Mouse (Mus musculus) MEL (cell line): ENCODE measurements around the gene Zmpste24. TPM values are rescaled to one million over a fixed set of nuclear protein-coding genes. Genes with fewer than 3 reads are reported as not detected.

Experiments used
- DNase-seq: peaks from one replicate; pipeline ENCODE4 v3.0.0; 2011; ENCODE audit warnings: low read depth, low spot score
- H3K27ac ChIP-seq: 2 replicates; pipeline ENCODE4 v1.5.1; 2012; ENCODE audit warnings: low read depth, mild to moderate bottlenecking, control low read depth, low read length, moderate library complexity; ENCODE audit not compliant: control insufficient read depth
- H3K27me3 ChIP-seq, 2 experiments: fragments of 150-350 bp in 1 of 2; sonication (generic) in 1 of 2; 2 replicates each; pipeline ENCODE4 v1.6.1; 2012; ENCODE audit warnings: low read length in 2 of 2, mild to moderate bottlenecking in 2 of 2, improper control_type of control experiment in 1 of 2, moderate library complexity in 1 of 2; ENCODE audit not compliant: insufficient read depth in 2 of 2, control insufficient read depth in 1 of 2
- H3K36me3 ChIP-seq, 2 experiments: 2 replicates each; pipeline ENCODE4 v1.6.1; 2012 to 2014; ENCODE audit warnings: low read length in 2 of 2, improper control_type of control experiment in 1 of 2, inconsistent platforms in 1 of 2, mild to moderate bottlenecking in 1 of 2; ENCODE audit not compliant: insufficient read depth in 2 of 2, control insufficient read depth in 1 of 2
- H3K4me1 ChIP-seq, 2 experiments: fragments of 150-350 bp in 1 of 2; sonication (generic) in 1 of 2; 2 replicates each; pipeline ENCODE4 v1.6.1; 2012; ENCODE audit warnings: low read length in 2 of 2, improper control_type of control experiment in 1 of 2, mild to moderate bottlenecking in 1 of 2; ENCODE audit not compliant: insufficient read depth in 2 of 2, control insufficient read depth in 1 of 2
- H3K4me3 ChIP-seq, 2 experiments: fragments of 150-350 bp in 1 of 2; sonication (generic) in 1 of 2; 2 replicates each; pipeline ENCODE4 v1.5.1; 2012; ENCODE audit warnings: low read depth in 2 of 2, low read length in 2 of 2, mild to moderate bottlenecking in 2 of 2, moderate library complexity in 2 of 2, control low read depth in 1 of 2, improper control_type of control experiment in 1 of 2; ENCODE audit not compliant: control insufficient read depth in 1 of 2, insufficient read depth in 1 of 2
- H3K79me2 ChIP-seq: 2 replicates; pipeline ENCODE4 v1.6.1; 2012; ENCODE audit warnings: mild to moderate bottlenecking, low read length, moderate library complexity; ENCODE audit not compliant: control insufficient read depth, poor library complexity, insufficient read depth
- H3K9ac ChIP-seq: 2 replicates; pipeline ENCODE4 v1.6.1; 2012; ENCODE audit warnings: low read depth, mild to moderate bottlenecking, control low read depth, low read length, moderate library complexity; ENCODE audit not compliant: control insufficient read depth, poor library complexity, severe bottlenecking
- H3K9me3 ChIP-seq: fragments of 150-350 bp; sonication (generic); replicated peaks from 2 replicates; pipeline ENCODE4 v1.6.1; 2012; ENCODE audit warnings: mild to moderate bottlenecking, low read length, improper control_type of control experiment, moderate library complexity; ENCODE audit not compliant: insufficient read depth
- BHLHE40 ChIP-seq: IDR thresholded peaks from 2 replicates; pipeline ENCODE4 v1.6.1; 2012; ENCODE audit warnings: low read depth, mild to moderate bottlenecking, inconsistent platforms, low read length, improper control_type of control experiment, borderline replicate concordance
- CHD1 ChIP-seq: IDR thresholded peaks from 2 replicates; pipeline ENCODE4 v1.6.1; 2012; ENCODE audit warnings: low read depth, mild to moderate bottlenecking, inconsistent platforms, low read length, improper control_type of control experiment
- CTCF ChIP-seq, 3 experiments: IDR thresholded peaks in 2 of 3; conservative IDR thresholded peaks in 1 of 3; 2 replicates each; pipeline ENCODE4 v1.5.1; 2011 to 2012; ENCODE audit warnings: low read length in 3 of 3, low read depth in 2 of 3, mild to moderate bottlenecking in 2 of 3, improper control_type of control experiment in 1 of 3, inconsistent platforms in 1 of 3, mixed read lengths in 1 of 3, moderate library complexity in 1 of 3; ENCODE audit not compliant: control insufficient read depth in 1 of 3, insufficient read depth in 1 of 3, poor library complexity in 1 of 3, severe bottlenecking in 1 of 3
- E2F4 ChIP-seq: IDR thresholded peaks from 2 replicates; pipeline ENCODE4 v1.6.1; 2011; ENCODE audit warnings: low read depth, low read length, improper control_type of control experiment, borderline replicate concordance
- ELF1 ChIP-seq: IDR thresholded peaks from 2 replicates; pipeline ENCODE4 v1.6.1; 2014; ENCODE audit warnings: low read depth, mild to moderate bottlenecking, inconsistent platforms, low read length, improper control_type of control experiment, moderate library complexity
- EP300 ChIP-seq, 2 experiments: IDR thresholded peaks; 2 replicates each; pipeline ENCODE4 v1.6.1; 2011; ENCODE audit warnings: improper control_type of control experiment in 2 of 2, low read length in 2 of 2, low read depth in 1 of 2, mild to moderate bottlenecking in 1 of 2
- GABPA ChIP-seq: IDR thresholded peaks from 2 replicates; pipeline ENCODE4 v1.6.1; 2012; ENCODE audit warnings: low read depth, mild to moderate bottlenecking, inconsistent platforms, low read length, improper control_type of control experiment, moderate library complexity
- GATA1 ChIP-seq: IDR thresholded peaks from 2 replicates; pipeline ENCODE4 v1.6.1; 2011; ENCODE audit warnings: low read depth, low read length, improper control_type of control experiment
- HCFC1 ChIP-seq: IDR thresholded peaks from 2 replicates; pipeline ENCODE4 v1.6.1; 2012; ENCODE audit warnings: low read depth, mild to moderate bottlenecking, inconsistent platforms, low read length, improper control_type of control experiment, moderate library complexity
- JUND ChIP-seq: IDR thresholded peaks from 2 replicates; pipeline ENCODE4 v1.6.1; 2011; ENCODE audit warnings: low read depth, mild to moderate bottlenecking, improper control_type of control experiment, low read length
- KAT2A ChIP-seq: conservative IDR thresholded peaks from 2 replicates; pipeline ENCODE4 v1.6.1; 2012; ENCODE audit warnings: low read depth, low read length, improper control_type of control experiment, inconsistent platforms
- MAFK ChIP-seq: IDR thresholded peaks from 2 replicates; pipeline ENCODE4 v1.6.1; 2011; ENCODE audit warnings: low read depth, mild to moderate bottlenecking, low read length, improper control_type of control experiment, borderline replicate concordance
- MAZ ChIP-seq: IDR thresholded peaks from 2 replicates; pipeline ENCODE4 v1.6.1; 2012; ENCODE audit warnings: low read depth, mild to moderate bottlenecking, inconsistent platforms, low read length, improper control_type of control experiment
- MEF2A ChIP-seq: IDR thresholded peaks from 2 replicates; pipeline ENCODE4 v1.6.1; 2014; ENCODE audit warnings: low read depth, mild to moderate bottlenecking, inconsistent platforms, low read length, improper control_type of control experiment; ENCODE audit not compliant: poor library complexity, insufficient replicate concordance, severe bottlenecking; ENCODE audit errors: extremely low read depth
- MXI1 ChIP-seq: IDR thresholded peaks from 2 replicates; pipeline ENCODE4 v1.6.1; 2011; ENCODE audit warnings: mild to moderate bottlenecking, low read depth, low read length, improper control_type of control experiment
- MYB ChIP-seq: IDR thresholded peaks from 2 replicates; pipeline ENCODE4 v1.6.1; 2011; ENCODE audit warnings: mild to moderate bottlenecking, low read depth, low read length, improper control_type of control experiment
- NELFE ChIP-seq: IDR thresholded peaks from 2 replicates; pipeline ENCODE4 v1.6.1; 2011; ENCODE audit warnings: low read depth, low read length, improper control_type of control experiment
- NRF1 ChIP-seq: IDR thresholded peaks from 2 replicates; pipeline ENCODE4 v1.6.1; 2014; ENCODE audit warnings: low read depth, mild to moderate bottlenecking, inconsistent platforms, low read length, improper control_type of control experiment, moderate library complexity; ENCODE audit not compliant: poor library complexity, insufficient read depth, severe bottlenecking
- POLR2A ChIP-seq, 2 experiments: IDR thresholded peaks; 2 replicates each; pipeline ENCODE4 v1.6.1; 2011 to 2012; ENCODE audit warnings: low read length in 2 of 2, mild to moderate bottlenecking in 2 of 2, control low read depth in 1 of 2, improper control_type of control experiment in 1 of 2, low read depth in 1 of 2, moderate library complexity in 1 of 2; ENCODE audit not compliant: control insufficient read depth in 1 of 2, insufficient read depth in 1 of 2, poor library complexity in 1 of 2
- RAD21 ChIP-seq: IDR thresholded peaks from 2 replicates; pipeline ENCODE4 v1.6.1; 2011; ENCODE audit warnings: mild to moderate bottlenecking, low read depth, low read length, improper control_type of control experiment
- RCOR1 ChIP-seq: IDR thresholded peaks from 2 replicates; pipeline ENCODE4 v1.6.1; 2012; ENCODE audit warnings: low read depth, mild to moderate bottlenecking, inconsistent platforms, low read length, improper control_type of control experiment
- SIN3A ChIP-seq: IDR thresholded peaks from 2 replicates; pipeline ENCODE4 v1.6.1; 2012; ENCODE audit warnings: low read length, improper control_type of control experiment, inconsistent platforms
- TAL1 ChIP-seq: IDR thresholded peaks from 2 replicates; pipeline ENCODE4 v1.6.1; 2012; ENCODE audit warnings: mild to moderate bottlenecking, inconsistent platforms, low read length, moderate library complexity, mixed read lengths
- TBP ChIP-seq: IDR thresholded peaks from 2 replicates; pipeline ENCODE4 v1.8.0; 2011; ENCODE audit warnings: low read depth, low read length, improper control_type of control experiment
- TCF12 ChIP-seq: IDR thresholded peaks from 2 replicates; pipeline ENCODE4 v1.6.1; 2014; ENCODE audit warnings: low read depth, mild to moderate bottlenecking, inconsistent platforms, low read length, improper control_type of control experiment, moderate library complexity
- UBTF ChIP-seq: IDR thresholded peaks from 2 replicates; pipeline ENCODE4 v1.6.1; 2012; ENCODE audit warnings: low read depth, mild to moderate bottlenecking, inconsistent platforms, low read length, improper control_type of control experiment, moderate library complexity, borderline replicate concordance; ENCODE audit not compliant: insufficient read depth
- USF1 ChIP-seq: IDR thresholded peaks from 2 replicates; pipeline ENCODE4 v1.6.1; 2014; ENCODE audit warnings: low read depth, mild to moderate bottlenecking, inconsistent platforms, low read length, improper control_type of control experiment, moderate library complexity
- USF2 ChIP-seq, 2 experiments: IDR thresholded peaks; 2 replicates each; pipeline ENCODE4 v1.6.1; 2011 to 2012; ENCODE audit warnings: improper control_type of control experiment in 2 of 2, low read length in 2 of 2, borderline replicate concordance in 1 of 2, inconsistent platforms in 1 of 2, low read depth in 1 of 2, mild to moderate bottlenecking in 1 of 2; ENCODE audit not compliant: insufficient read depth in 1 of 2
- ZC3H11A ChIP-seq: IDR thresholded peaks from 2 replicates; pipeline ENCODE4 v1.6.1; 2012; ENCODE audit warnings: low read depth, mild to moderate bottlenecking, inconsistent platforms, low read length, improper control_type of control experiment
- ZKSCAN1 ChIP-seq: IDR thresholded peaks from 2 replicates; pipeline ENCODE4 v1.6.1; 2012; ENCODE audit warnings: low read depth, mild to moderate bottlenecking, inconsistent platforms, low read length, improper control_type of control experiment, moderate library complexity
- ZMIZ1 ChIP-seq: IDR thresholded peaks from 2 replicates; pipeline ENCODE4 v1.6.1; 2012; ENCODE audit warnings: low read depth, mild to moderate bottlenecking, inconsistent platforms, low read length, improper control_type of control experiment, moderate library complexity
- ZNF384 ChIP-seq: IDR thresholded peaks from 2 replicates; pipeline ENCODE4 v1.6.1; 2012; ENCODE audit warnings: low read depth, mild to moderate bottlenecking, inconsistent platforms, low read length, improper control_type of control experiment
- polyA plus RNA-seq, 2 experiments: library from polyadenylated mRNA; stranded (reverse) in 1 of 2; unstranded in 1 of 2; fragments of >175 nt in 1 of 2; fragments of >200 nt in 1 of 2; gene quantifications; 2 replicates each; pipeline versions ENCODE4 v1.2.1 to v1.2.4; 2012; ENCODE audit warnings: low replicate concordance in 2 of 2, low read depth in 1 of 2; ENCODE audit not compliant: insufficient read length in 2 of 2, insufficient read depth in 1 of 2, missing spikeins in 1 of 2
- total RNA-seq: library from RNA; depleted of rRNA; stranded (reverse); fragments of 300-350 nt; gene quantifications from 2 replicates; pipeline ENCODE4 v1.2.3, GENCODE M21; 2012

Zmpste24 gene
- total and polyA plus RNA-seq, 3 experiments = 37.6 to 70.6 (median 44.7) TPM

DNA sequence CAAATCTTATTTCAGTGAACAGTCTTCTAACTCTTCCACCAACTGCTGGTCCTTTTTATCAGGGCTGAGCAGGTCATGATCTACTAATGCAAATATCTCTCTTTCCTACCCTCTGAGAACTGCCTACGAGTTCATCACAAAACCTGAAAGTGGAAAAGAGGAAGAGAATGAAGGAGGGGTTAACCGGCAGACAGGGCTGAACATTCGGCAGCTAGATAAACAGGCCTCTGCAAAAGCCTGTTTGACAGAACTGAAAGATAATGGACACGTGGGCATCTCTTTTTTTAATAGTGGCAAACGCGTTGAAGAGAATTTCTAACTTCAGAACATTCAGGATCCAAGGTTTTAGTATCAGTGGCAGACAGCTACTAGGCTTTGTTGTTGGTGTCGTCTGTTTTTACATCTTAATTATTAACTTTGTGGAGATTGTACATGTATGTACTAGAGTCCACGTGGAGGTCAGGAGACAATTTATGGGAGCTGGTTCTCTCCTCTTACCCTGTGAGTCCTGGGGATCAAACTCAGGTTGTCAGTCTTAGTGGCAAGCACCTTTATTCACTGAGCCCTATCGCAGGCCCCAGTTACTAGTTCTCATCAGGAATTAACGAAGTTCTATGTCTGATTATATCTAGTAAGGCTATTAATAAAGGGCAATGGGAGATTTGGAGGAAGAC, 83.3 kb downstream of the Zmpste24 start (continued):
- TF ChIP-seq GABPA = no peak
- TF ChIP-seq CTCF (IDR thresholded peaks at IDR 0.05 in 2 of 3, conservative IDR thresholded peaks at IDR 0.05 in 1 of 3; ENCODE audit: control insufficient read depth in 1 of 3, insufficient read depth in 1 of 3, low read depth in 2 of 3, low read length in 3 of 3, poor library complexity in 1 of 3, severe bottlenecking in 1 of 3) = no peak
- TF ChIP-seq MAFK = peak; percentile 56; the same call in 1 of the 2 replicates
- TF ChIP-seq MAZ = peak; percentile 74; the same call in 1 of the 2 replicates
- no peak for TF ChIP-seq NELFE
- TF ChIP-seq ZMIZ1 = 0 out of 2 replicates have a peak, but pooled peaks have one; percentile 36
- TF ChIP-seq TCF12 = peak; percentile 99

DNA sequence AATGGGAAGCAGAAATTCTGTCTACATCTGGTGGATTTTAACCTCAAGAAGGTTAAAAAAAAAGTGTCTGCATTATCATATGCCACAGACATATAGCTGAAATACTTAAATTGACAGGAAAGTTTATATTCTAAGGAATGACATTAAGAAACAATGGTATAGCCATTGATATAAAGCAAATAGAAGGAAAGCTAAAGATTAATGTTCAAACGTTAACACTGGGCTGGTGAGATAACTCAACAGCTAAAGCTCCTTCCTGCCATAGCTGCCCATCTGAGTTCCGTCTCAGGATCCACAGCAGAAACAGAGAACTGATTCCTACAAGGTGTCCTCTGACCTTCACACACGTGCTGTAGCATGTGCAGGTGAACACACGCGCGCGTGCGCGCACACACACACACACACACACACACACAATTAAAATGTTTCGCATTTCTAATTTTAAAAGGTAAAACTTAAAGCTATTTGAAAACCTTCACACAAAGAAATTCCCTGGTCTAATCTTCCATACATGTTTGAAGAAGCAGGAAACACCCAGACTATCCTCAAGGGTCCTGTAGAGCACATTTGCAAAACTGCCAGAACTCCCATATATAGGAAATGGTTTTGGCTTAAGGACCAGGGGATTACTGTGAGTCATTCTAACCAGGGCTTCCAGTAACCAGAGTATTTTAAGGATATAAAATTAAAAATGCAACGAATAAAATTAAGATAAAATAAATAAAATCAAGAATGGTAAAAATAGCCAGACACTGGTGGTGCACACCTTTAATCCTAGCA, 87.1 kb downstream of the Zmpste24 start:
- DNase-seq = peak; percentile 34
- Histone ChIP-seq H3K9ac (no peak overlapping the region), H3K27ac (peak overlapping the region; percentile 21; the same call in 1 of the 2 replicates), H3K4me1 (peaks cover 48 to 56% of the 10 kb centered on the region in 2 experiments), H3K79me2 (peaks cover 67% of the 10 kb centered on the region), H3K9me3 (no peaks in the 10 kb centered on the region), H3K36me3 (peaks cover 0 to 78% of the 10 kb centered on the region in 2 experiments; a peak in 2 of 4 replicates), H3K27me3 (no peaks in the 10 kb centered on the region), H3K4me3 (no peak overlapping the region)
- TF ChIP-seq POLR2A (IDR thresholded peaks at IDR 0.05; ENCODE audit: control insufficient read depth in 1 of 2, insufficient read depth in 1 of 2, low read depth in 1 of 2, low read length in 2 of 2, poor library complexity in 1 of 2) = no peak
- no peak for TF ChIP-seq NELFE
- no peak; the same call in none of the 2 replicates for TF ChIP-seq TAL1
- no peak for TF ChIP-seq USF1
- TF ChIP-seq ELF1 = no peak
- no peak for TF ChIP-seq JUND
- no peak for TF ChIP-seq TBP
- peak; percentile 73 to 82 for TF ChIP-seq EP300 (IDR thresholded peaks at IDR 0.05; ENCODE audit: low read depth in 1 of 2, low read length in 2 of 2)
- no peak for TF ChIP-seq UBTF
- peak; percentile 38; the same call in 1 of the 2 replicates for TF ChIP-seq SIN3A
- no peak for TF ChIP-seq KAT2A
- TF ChIP-seq MXI1 = peak; percentile 28; the same call in 1 of the 2 replicates
- TF ChIP-seq HCFC1 = no peak
- TF ChIP-seq ZC3H11A = no peak
- TF ChIP-seq ZNF384 = peak; percentile 72; the same call in 1 of the 2 replicates
- TF ChIP-seq USF2 (IDR thresholded peaks at IDR 0.05; ENCODE audit: borderline replicate concordance in 1 of 2, insufficient read depth in 1 of 2, low read depth in 1 of 2, low read length in 2 of 2) = no peak
- no peak for TF ChIP-seq NRF1
- TF ChIP-seq ZKSCAN1 = no peak
- no peak; the same call in 1 of the 2 replicates for TF ChIP-seq RCOR1
- no peak for TF ChIP-seq E2F4
- no peak for TF ChIP-seq CHD1
- no peak for TF ChIP-seq BHLHE40
- TF ChIP-seq RAD21 = no peak
- peak; percentile 64 for TF ChIP-seq GATA1
- TF ChIP-seq MYB = peak; percentile 69
- no peak for TF ChIP-seq MEF2A
